Mouse (Mus musculus): ENCODE results near the gene Dgkh.

- TF ChIP-seq CTCF (IDR thresholded peaks at IDR 0.05; ENCODE audit: control insufficient read depth, insufficient read depth, insufficient replicate concordance, low read depth, low read length): no peak
- no peak for TF ChIP-seq POLR2A (IDR thresholded peaks at IDR 0.05; ENCODE audit: control insufficient read depth, low read depth, low read length)
These were observed 28.6 kb downstream of the Dgkh start for GRCm38 (mm10) chr14:78703989-78704388.
